Mouse (Mus musculus) megakaryocyte-erythroid progenitor cell, adult 5-6 weeks (primary cell): Measurements from ENCODE around the gene Kalrn. TPM values are rescaled to one million over a fixed set of nuclear protein-coding genes. Genes with fewer than 3 reads are reported as not detected.

Source experiments
- ATAC-seq: replicated peaks from 2 replicates; pipeline ENCODE4 v1.8.0; 2016; ENCODE audit warnings: mild to moderate bottlenecking, inconsistent platforms; ENCODE audit not compliant: severe bottlenecking, poor library complexity, low FRiP score, low TSS enrichment
- total RNA-seq, 2 experiments: library from RNA; stranded (forward) in 1 of 2; stranded (reverse) in 1 of 2; fragments of 200-1000, 215-1000 nt in 1 of 2; fragments of >200 nt in 1 of 2; fragmentation: Nextera tagmentation in 1 of 2; gene quantifications; 2 replicates each; pipeline ENCODE4 v1.2.3; 2014 to 2017

The Kalrn gene
- total RNA-seq, 2 experiments from 2014 or later: 1.6 to 3.7 TPM

DNA sequence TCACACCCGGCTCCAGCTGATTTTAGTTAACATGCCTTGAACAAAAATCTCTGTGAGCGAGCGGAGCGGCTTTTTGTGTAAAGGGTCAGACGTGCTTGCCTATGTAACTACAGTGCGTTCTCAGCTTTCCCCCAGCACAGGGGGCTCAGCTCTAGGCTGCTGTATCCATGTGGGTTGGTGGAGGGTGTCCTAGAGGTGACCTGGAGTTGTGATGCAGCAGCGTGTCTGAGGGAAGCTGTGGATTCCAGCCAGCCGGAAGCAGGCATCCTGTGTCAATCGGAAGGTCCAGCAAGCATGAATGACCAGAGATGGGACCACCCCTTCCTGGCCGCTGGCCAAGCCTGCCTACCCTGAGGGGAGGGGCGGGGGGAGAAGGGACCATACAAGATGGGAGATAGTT is 631.0 kb downstream of the Kalrn start:
- ATAC-seq: no peak

- peak; percentile 49; the same call in 1 of the 2 replicates for ATAC-seq
These were observed 632.0 kb downstream of the Kalrn start for GRCm38 (mm10) chr16:33941271-33941781.

- no peak for ATAC-seq
These were observed 633.2 kb downstream of the Kalrn start for GRCm38 (mm10) chr16:33940095-33940494.

DNA sequence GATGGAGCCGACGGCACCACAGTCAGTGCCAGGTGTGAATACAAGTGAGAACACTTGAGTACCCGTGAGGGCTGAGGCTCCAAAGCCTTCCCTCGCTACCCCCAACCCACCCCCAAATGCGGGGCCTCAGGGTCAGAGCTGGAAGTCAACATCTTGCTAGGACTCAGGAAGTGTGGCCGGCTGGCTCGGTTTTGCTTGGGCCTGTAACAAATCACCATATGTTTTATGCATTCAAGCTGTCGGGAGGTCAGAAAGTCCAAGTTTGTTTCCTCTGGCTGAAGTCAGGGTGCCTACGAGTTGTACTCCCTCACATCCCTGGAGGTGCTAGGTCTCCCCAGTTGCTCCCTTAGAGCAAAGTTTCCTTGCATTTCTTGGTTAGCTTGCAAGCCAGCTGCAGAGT is 633.7 kb downstream of the Kalrn start:
- ATAC-seq: no peak

DNA sequence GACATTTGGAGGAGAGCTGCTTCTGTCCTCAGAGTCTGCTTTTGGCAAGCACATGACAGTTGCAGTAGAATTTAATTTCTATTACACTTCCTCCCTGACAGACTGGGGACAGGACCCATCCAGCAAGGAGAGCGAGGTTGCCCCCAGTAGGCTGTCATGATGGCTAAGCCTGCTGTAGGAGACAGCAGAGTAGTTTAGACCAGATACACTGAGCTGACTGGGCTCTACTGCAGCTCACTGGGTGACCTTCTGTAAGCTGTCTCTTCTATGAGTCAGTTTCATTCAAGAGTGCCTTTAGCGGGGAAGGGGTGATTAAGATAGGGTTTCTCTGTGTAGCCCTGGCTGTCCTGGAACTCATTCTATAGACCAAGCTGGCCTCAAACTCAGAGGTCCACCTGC is 634.2 kb downstream of the Kalrn start:
- ATAC-seq: no peak

GRCm38 (mm10) chr16:33938311-33939132 is 634.8 kb downstream of the Kalrn start:
- ATAC-seq: no peak

DNA sequence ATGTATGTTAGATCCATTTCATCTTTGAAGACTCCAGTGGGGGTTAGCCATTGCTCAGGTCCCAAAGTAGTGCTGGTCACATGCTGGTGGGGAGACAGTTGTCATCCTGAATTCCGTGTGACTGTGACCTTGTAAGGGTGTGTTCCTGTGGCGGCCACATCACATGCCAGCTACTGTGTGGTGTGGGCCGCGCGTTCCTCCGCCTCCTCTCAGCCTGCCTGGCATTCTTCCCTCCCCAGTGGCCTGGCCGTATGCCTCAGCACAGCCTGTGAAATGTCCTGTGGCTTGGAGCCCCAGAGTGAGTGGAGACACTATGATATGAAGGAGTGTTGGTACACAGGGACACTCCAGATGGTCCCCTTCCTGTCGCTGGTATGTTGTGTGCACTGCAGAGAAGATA is 635.8 kb downstream of the Kalrn start:
- peak; percentile 62 for ATAC-seq

DNA sequence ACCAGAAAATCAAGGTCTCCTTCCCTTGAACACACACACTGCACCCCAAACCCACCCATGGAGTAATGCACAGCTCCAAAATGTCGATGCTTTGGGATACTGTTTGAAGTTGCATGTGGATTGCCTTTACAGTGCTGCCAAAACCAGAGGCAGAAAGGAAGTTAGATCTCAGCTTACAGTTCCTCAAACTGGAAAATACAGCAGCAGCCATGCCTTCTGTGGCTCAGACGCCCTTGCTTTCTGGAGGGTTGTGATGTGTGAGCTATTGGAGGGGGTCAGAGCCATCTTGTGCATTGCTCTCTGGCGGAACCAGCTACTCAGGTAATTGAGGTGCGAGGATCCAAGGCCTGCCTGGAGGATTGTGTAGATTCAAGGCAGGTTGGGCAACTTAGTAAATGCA is 636.4 kb downstream of the Kalrn start:
- no peak for ATAC-seq

GRCm38 (mm10) chr16:33935407-33935785 is 637.9 kb downstream of the Kalrn start:
- ATAC-seq: no peak

- ATAC-seq: no peak
These were observed 638.5 kb downstream of the Kalrn start for GRCm38 (mm10) chr16:33934701-33935406.

GRCm38 (mm10) chr16:33933411-33933810 is 639.9 kb downstream of the Kalrn start:
- no peak for ATAC-seq

GRCm38 (mm10) chr16:33932126-33932525 is 641.2 kb downstream of the Kalrn start:
- no peak for ATAC-seq

DNA sequence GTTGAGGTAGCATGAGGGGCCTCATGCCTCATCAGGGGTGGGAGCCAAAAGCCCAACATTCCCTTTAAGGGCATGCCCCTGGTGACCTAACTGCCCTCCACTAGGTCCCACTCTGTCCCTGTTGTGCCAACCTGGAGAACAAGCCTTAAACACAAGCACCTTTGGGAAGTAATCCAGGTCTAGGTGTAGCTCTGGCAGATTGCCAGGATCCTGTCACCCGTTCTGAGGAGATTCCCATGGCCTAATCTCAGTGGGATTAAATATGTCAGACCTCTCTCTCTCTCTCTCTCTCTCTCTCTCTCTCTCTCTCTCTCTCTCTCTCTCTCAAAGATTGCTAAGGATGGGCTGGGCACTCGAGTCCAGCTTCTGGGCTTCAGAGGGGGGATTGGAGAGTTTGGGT is 641.6 kb downstream of the Kalrn start:
- ATAC-seq: no peak

- no peak for ATAC-seq
These were observed 642.5 kb downstream of the Kalrn start for GRCm38 (mm10) chr16:33930785-33931184.

DNA sequence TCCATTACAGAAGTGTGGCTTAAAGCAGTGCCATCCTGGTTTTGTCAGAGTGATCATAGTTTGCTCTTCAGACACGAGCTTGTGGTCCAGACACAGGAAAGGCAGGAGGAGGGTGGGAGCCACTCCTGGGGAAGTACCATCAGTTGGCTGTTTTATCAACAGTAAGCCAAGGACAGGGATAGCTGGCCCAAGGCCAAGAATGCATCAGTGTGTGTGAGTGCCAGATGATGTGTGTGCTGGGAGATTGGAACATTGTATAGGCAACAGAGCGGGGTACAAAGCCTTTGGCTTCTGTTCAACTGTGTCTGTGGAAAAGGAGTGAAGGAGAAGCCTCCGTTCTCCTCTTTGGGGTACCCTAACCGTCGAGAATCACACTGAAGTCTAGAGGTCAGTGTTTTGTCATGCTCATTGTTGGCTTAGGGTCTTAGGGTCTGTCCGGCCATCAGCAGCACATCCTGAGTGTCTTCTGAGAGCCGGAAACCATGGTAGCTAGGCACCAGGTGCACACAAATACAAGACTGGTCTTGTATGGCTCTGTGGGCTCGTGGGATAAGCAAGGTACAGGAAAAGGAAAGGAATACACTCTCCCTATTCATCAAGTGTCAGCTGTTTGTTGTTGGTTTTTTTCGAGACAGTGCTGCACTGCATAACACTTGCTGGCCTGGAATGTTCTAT is 644.4 kb downstream of the Kalrn start:
- ATAC-seq: no peak

DNA sequence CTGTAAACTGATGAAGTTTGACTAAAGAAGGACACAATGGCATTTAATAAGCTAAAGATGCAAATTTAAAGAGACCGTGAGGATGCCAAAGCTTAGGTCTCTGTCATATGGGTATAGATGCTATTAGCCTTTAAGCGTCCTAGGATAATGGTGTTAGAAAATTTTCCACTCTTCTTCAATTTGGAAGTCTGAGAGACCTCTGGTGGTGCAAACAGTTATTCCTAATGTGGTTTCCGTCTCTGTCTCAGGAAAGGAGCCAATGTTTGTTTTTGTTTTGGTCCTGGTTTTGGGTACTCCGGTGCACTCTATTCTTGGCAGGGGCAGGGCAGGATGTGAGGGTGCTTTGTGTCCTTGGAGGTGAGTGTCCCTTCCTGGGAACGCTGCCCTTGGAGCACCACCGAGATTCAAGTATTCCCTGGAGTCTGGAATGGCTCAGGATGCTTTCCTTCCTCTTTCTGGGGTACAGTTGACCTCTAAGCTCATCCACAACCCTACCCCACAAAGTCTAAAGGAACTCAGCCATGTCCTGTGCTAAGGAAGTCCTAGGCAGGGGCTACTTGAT is 646.0 kb downstream of the Kalrn start:
- no peak for ATAC-seq

GRCm38 (mm10) chr16:33923758-33924157 is 649.6 kb downstream of the Kalrn start:
- ATAC-seq: peak; percentile 88

DNA sequence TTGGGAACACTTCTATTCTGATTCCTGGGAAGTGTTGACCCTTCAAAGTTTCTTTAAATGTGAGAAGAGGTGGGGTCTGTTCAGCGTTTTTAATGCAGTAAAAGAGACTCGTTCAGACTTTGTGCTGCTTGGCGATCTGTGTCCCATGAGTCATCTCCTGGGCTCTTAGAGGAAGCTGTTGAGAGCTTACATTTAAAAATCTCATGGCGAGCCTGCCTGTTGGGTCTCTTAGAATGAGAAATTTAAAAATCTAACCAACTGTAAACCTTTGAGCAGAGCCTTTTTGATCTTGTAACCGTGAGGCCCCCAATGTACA is 650.4 kb downstream of the Kalrn start:
- no peak for ATAC-seq

GRCm38 (mm10) chr16:33922111-33923000 is 651.0 kb downstream of the Kalrn start:
- ATAC-seq: peak; percentile 32
